Mouse (Mus musculus) forebrain, embryonic 13.5 days (tissue): ENCODE data around the gene Gm14226. TPM values are rescaled to one million over a fixed set of nuclear protein-coding genes. Genes with fewer than 3 reads are reported as not detected.
"Not testable (repeated sequence)": the region's sequence is repeated elsewhere in the genome, so short reads cannot be mapped to it uniquely, and the experiment has no call there.

ENCODE experiments used
- ATAC-seq: fragments of 200-750 bp; cut with Nextera tagmentation; 2 replicates; pipeline ENCODE4 v1.8.0; 2017
- H3K27ac ChIP-seq: fragments of 300-500 bp; sonication (generic); 2 replicates; pipeline ENCODE4 v1.5.1; 2015; ENCODE audit warnings: inconsistent platforms, mild to moderate bottlenecking, moderate library complexity
- H3K27me3 ChIP-seq: fragments of 300-500 bp; sonication (generic); 2 replicates; pipeline ENCODE4 v1.6.1; 2015; ENCODE audit warnings: mild to moderate bottlenecking, inconsistent platforms
- H3K36me3 ChIP-seq: fragments of 300-500 bp; sonication (generic); 2 replicates; pipeline ENCODE4 v1.6.1; 2015; ENCODE audit warnings: mild to moderate bottlenecking, inconsistent platforms; ENCODE audit not compliant: poor library complexity, severe bottlenecking
- H3K4me1 ChIP-seq: fragments of 300-500 bp; sonication (generic); 2 replicates; pipeline ENCODE4 v1.6.1; 2015; ENCODE audit warnings: inconsistent platforms
- H3K4me2 ChIP-seq: fragments of 300-500 bp; sonication (generic); 2 replicates; pipeline ENCODE4 v1.6.1; 2015; ENCODE audit warnings: inconsistent platforms, mild to moderate bottlenecking, moderate library complexity
- H3K4me3 ChIP-seq: fragments of 300-500 bp; sonication (generic); 2 replicates; pipeline ENCODE4 v1.5.1; 2015; ENCODE audit warnings: mild to moderate bottlenecking, inconsistent platforms
- H3K9ac ChIP-seq: fragments of 300-500 bp; sonication (generic); 2 replicates; pipeline ENCODE4 v1.6.1; 2015; ENCODE audit warnings: mild to moderate bottlenecking, inconsistent platforms
- H3K9me3 ChIP-seq: fragments of 300-500 bp; sonication (generic); replicated peaks from 2 replicates; pipeline ENCODE4 v1.6.1; 2016; ENCODE audit warnings: inconsistent platforms
- WGBS: fragments of 180-500 bp; shearing (Covaris S2); methylation state at CpG from one replicate; pipeline ENCODE4 v1.1.7; 2015; 5-methylcytosine and 5-hydroxymethylcytosine counted together
- polyA plus RNA-seq: library from polyadenylated mRNA; unstranded; fragments of >200 nt; fragmentation: Nextera tagmentation; extraction: Ambion mirVana; gene quantifications from 2 replicates; pipeline ENCODE4 v1.2.1, GENCODE M21; 2015

Gene Gm14226
- polyA plus RNA-seq, 1 experiment from 2014 or later = 0.06 TPM

DNA sequence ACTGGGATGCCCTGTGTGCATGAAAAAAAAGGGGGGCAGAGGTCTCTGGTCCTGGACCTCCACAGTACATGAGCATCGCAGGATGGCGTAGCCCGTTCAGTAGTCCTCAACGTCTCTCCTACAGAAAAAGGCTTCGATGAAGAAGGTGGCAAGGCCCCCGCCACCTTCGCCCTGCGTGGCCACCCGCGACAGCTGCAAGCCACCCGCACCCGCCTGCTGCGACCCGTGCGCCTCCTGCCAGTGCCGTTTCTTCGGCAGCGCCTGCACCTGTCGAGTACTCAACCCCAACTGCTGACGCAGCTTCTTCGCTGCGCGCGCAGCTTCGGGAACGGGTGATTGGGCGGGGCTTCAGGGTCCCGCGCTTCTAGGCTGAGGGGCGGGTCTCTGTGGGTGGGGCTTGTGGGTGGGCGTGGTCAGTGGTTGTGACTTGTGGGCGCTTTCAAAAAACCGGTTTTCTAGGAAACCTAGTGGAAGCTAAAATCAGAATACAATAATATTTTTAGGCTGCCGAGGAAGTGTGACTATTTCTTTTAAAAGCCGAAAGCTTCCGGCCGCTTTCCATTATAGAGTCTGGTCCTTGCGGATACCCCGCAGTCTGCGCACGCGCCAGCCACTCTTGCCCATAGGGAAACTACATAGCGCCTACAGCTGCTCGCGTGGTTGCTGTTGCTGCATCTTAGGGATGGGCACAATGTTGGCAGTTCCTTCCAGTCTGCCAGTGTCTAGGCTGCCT is 32.6 kb downstream of the Gm14226 start:
- under 1% methylated on average over 45 of the region's 45 CpGs for WGBS

DNA sequence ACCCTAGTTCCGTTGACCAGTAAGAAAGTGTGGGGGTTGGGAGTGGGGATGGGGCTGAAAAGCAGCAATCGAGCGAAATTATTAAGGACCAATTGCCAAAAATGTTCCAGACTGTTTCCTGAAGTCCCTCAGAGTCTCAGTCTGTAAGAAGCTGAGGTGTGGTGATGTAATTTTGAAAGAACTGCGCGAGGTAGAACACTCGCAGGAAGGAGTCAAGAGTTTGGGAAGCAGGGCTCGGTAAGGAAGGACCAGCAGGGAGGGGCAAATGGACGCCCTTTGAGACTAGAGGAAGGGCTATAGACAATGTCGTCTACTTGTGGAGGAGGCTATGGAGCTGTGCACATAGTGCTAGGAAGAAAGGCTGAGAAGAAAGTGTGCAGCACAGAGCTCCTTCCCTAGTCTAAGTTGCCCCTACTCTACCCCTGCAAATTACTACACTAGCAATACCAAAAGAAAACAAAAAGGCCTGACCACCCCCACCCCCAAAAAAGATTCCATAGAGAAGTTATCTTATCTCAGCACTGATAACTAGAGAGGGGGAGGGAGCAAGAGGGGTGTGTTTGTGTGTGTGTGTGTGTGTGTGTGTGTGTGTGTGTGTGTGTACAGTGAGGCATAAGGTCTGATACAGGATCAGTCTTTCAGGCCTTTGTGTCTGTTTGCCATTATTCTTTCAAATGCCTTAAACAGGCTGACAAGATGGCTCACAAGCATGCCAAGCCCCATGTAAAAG is 33.7 kb downstream of the Gm14226 start:
- peak overlapping the region; percentile 50; the same call in 1 of the 2 replicates for H3K4me3 ChIP-seq
- no peak for ATAC-seq
- no peaks in the 10 kb centered on the region for H3K27me3 ChIP-seq
- 26% methylated on average over 9 of the region's 9 CpGs for WGBS
- no peak overlapping the region; the same call in 1 of the 2 replicates for H3K27ac ChIP-seq
- no peaks in the 10 kb centered on the region for H3K36me3 ChIP-seq
- peaks cover 13% of the 10 kb centered on the region for H3K4me1 ChIP-seq
- peak overlapping the region; percentile 61 for H3K9ac ChIP-seq
- H3K9me3 ChIP-seq = no peaks in the 10 kb centered on the region
- peak overlapping the region; percentile 68 for H3K4me2 ChIP-seq

More for the DNA sequence above, 32.6 kb downstream of the Gm14226 start:
- Histone ChIP-seq H3K9me3 (no peaks in the 10 kb centered on the region), H3K9ac (peak overlapping the region; percentile 76), H3K27me3 (no peaks in the 10 kb centered on the region), H3K36me3 (no peaks in the 10 kb centered on the region), H3K27ac (peak overlapping the region; percentile 84), H3K4me2 (peak overlapping the region; percentile 68), H3K4me1 (peaks cover 13% of the 10 kb centered on the region), H3K4me3 (peak overlapping the region; percentile 50)
- ATAC-seq = peak; percentile 97

- Histone ChIP-seq H3K9me3 (no peaks in the 10 kb centered on the region), H3K27ac (no peak overlapping the region), H3K27me3 (no peaks in the 10 kb centered on the region), H3K4me2 (no peak overlapping the region), H3K9ac (no peak overlapping the region), H3K4me1 (peaks cover 13% of the 10 kb centered on the region), H3K36me3 (no peaks in the 10 kb centered on the region), H3K4me3 (no peak overlapping the region)
- no peak for ATAC-seq
- WGBS = 84% methylated on average over 2 of the region's 2 CpGs
Observed at GRCm38 (mm10) chr2:155052681-155053080, 34.6 kb downstream of the Gm14226 start.

- not testable (repeated sequence) for H3K27me3 ChIP-seq, H3K9me3 ChIP-seq, H3K4me2 ChIP-seq, H3K27ac ChIP-seq, H3K36me3 ChIP-seq, H3K4me3 ChIP-seq, H3K9ac ChIP-seq, ATAC-seq
- 95% methylated on average over 8 of the region's 8 CpGs for WGBS
- H3K4me1 ChIP-seq = peaks cover 13% of the 10 kb centered on the region
Observed at GRCm38 (mm10) chr2:155053512-155053911, 35.4 kb downstream of the Gm14226 start.

- Histone ChIP-seq H3K27ac (no peak overlapping the region), H3K4me1 (peaks cover 13% of the 10 kb centered on the region), H3K36me3 (peaks cover 7% of the 10 kb centered on the region), H3K9me3 (no peaks in the 10 kb centered on the region), H3K4me2 (no peak overlapping the region), H3K4me3 (no peak overlapping the region), H3K9ac (no peak overlapping the region), H3K27me3 (no peaks in the 10 kb centered on the region)
- no peak for ATAC-seq
- WGBS = 89% methylated on average over 3 of the region's 3 CpGs
Observed at GRCm38 (mm10) chr2:155054672-155055071, 36.6 kb downstream of the Gm14226 start.

GRCm38 (mm10) chr2:155056076-155056578 is 38.1 kb downstream of the Gm14226 start:
- no peak overlapping the region for H3K4me3 ChIP-seq
- H3K36me3 ChIP-seq = peaks cover 16% of the 10 kb centered on the region
- no peak for ATAC-seq
- no peak overlapping the region for H3K27ac ChIP-seq
- no peaks in the 10 kb centered on the region for H3K27me3 ChIP-seq
- no peaks in the 10 kb centered on the region for H3K9me3 ChIP-seq
- WGBS = 81% methylated on average over 5 of the region's 5 CpGs
- H3K4me1 ChIP-seq = peaks cover 8% of the 10 kb centered on the region
- H3K9ac ChIP-seq = no peak overlapping the region
- H3K4me2 ChIP-seq = no peak overlapping the region

DNA sequence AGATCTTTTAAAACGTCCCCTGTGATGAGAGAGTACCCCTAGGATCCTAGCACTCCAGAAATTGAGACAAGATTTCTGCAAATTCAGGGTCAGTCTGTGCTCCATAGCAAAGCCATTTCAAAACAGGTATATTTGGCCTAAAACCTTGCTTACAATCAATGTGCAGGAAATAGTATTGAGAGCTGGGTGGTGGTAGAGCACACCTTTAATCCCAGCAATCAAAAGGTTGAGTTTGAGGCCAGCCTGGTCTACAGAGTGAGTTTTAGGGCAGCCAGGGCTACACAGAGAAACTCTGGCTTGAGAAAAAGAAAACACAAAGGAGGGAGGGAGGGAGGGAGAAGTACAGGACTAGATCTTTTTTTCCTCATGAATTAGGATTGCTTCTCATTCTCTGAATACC is 39.3 kb downstream of the Gm14226 start:
- Histone ChIP-seq H3K9me3 (no peaks in the 10 kb centered on the region), H3K36me3 (peaks cover 28% of the 10 kb centered on the region), H3K4me3 (no peak overlapping the region), H3K9ac (no peak overlapping the region), H3K27me3 (no peaks in the 10 kb centered on the region), H3K27ac (no peak overlapping the region), H3K4me2 (no peak overlapping the region), H3K4me1 (no peaks in the 10 kb centered on the region)
- WGBS = 78% methylated on average over 1 of the region's 1 CpGs
- ATAC-seq = no peak

- H3K4me2 ChIP-seq = no peak overlapping the region
- H3K4me3 ChIP-seq = no peak overlapping the region
- H3K4me1 ChIP-seq = peaks cover 29% of the 10 kb centered on the region
- no peaks in the 10 kb centered on the region for H3K9me3 ChIP-seq
- H3K36me3 ChIP-seq = peaks cover 27% of the 10 kb centered on the region
- WGBS = 95% methylated on average over 9 of the region's 9 CpGs
- no peak overlapping the region for H3K27ac ChIP-seq
- no peak overlapping the region for H3K9ac ChIP-seq
- H3K27me3 ChIP-seq = no peaks in the 10 kb centered on the region
- no peak for ATAC-seq
Observed at GRCm38 (mm10) chr2:155071027-155071426, 53.0 kb downstream of the Gm14226 start.

DNA sequence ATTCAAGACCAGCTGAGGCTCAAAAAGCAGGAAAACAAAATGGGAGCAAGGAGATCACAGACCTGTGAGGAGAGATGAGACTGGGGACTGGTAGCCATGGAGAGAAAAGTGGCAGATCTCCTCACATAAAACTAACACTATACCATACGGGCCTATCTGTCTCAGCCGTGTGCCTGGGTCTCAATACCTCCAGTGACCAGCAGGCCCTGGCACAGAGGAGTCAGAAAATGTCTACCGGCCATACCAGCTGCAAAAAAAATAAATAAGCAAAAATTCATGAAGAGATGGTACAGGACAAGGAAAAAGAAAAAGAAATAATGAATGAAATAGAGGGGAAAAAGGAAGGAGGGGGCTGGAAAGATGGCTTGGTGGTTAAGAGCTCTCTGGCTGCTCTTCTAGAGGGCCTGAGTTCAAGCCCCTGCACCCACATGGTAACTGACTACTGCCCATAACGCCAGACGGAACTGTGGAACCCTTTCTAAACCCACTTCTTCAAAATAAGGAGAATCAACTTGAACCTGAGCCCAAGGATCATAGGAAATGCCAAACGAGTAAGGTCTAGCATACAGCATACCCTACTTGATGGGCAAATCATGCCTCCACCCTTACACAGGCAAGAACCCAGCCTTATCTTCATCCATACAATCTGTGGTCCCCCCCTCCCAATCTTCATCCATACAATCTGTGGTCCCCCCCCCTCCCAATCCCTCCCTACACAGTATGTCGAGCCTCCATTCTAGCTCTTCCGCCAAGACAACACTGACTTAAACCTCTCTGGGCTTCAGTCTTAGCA is 54.5 kb downstream of the Gm14226 start:
- Histone ChIP-seq H3K4me2 (peak overlapping the region; percentile 76), H3K27me3 (no peaks in the 10 kb centered on the region), H3K9me3 (no peaks in the 10 kb centered on the region), H3K27ac (no peak overlapping the region), H3K36me3 (peaks cover 12% of the 10 kb centered on the region), H3K9ac (peak overlapping the region; percentile 88), H3K4me1 (peaks cover 29% of the 10 kb centered on the region), H3K4me3 (peak overlapping the region; percentile 71; the same call in 1 of the 2 replicates)
- no peak for ATAC-seq
- 85% methylated on average over 8 of the region's 8 CpGs for WGBS

DNA sequence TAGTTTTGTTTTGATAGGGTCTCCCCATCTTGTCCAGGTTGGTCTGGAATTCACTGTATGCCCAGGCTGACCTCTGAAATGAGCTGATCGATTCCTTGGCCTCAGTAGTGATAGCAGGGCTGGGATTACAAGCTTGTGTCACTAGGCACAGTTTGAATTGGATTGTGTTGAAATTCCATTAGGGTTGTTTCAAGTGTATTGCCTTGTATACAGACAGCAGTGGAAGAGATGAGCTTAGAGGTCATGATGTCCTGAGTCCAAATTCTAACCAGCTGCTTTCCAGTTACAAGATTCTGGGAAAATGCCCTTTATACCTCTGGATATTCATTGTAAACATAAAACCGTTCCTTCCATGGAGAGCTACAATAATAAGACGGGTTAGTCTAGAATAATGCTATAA is 55.3 kb downstream of the Gm14226 start:
- Histone ChIP-seq H3K27ac (peak overlapping the region; percentile 77), H3K4me3 (peak overlapping the region; percentile 71), H3K27me3 (no peaks in the 10 kb centered on the region), H3K4me2 (peak overlapping the region; percentile 76), H3K9ac (peak overlapping the region; percentile 88), H3K36me3 (peaks cover 4% of the 10 kb centered on the region), H3K4me1 (peaks cover 29% of the 10 kb centered on the region), H3K9me3 (no peaks in the 10 kb centered on the region)
- ATAC-seq = no peak
- 21% methylated on average over 3 of the region's 3 CpGs for WGBS

DNA sequence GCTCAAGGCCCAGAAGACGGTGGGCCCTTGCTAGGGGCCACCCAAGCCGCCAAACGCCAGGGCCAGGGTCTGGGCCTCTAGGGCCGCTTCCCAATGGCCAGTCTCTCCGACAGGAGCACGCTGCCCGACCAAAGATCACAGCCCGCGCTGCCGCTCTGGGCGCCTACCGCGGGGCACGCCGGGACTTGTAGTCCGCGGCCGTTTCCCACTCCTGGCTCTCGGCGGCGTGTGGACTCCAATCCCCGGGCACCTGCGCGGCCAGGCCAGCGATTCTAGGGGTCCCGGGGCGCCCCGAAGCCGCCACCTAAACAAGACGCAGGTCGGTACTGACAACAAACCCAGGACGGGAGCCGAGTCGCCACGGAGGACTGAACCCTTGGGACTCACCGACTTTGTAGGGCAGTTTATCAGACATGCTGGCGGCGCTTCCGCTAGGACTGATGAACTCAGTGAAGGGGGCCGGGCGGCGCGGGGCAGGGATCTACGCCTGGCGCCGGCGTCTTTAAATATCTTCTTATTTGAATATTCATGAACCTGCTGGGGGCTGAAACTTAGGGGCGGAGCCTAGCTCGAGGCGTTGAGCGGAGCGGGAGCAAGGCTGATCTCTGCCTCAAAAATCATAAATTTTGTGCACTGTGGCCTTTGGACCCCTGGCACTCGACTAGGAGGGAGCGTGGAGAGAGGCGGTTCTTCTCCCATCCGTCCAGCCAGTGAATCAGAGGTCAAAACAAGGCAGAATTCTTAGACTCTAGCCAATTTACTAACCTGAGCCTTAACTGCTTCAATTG is 56.1 kb downstream of the Gm14226 start, which contains the start of gene Ahcy:
Gene Ahcy, minus strand, starts transcription at position 520 of the 788 bp plus-strand sequence.
- peak within 1 kb of the TSS; percentile 88 for H3K9ac ChIP-seq
- H3K4me2 ChIP-seq = peak within 1 kb of the TSS; percentile 76
- H3K9me3 ChIP-seq = no peaks in the 10 kb centered on the region
- peak; percentile 97 for ATAC-seq
- peaks cover 29% of the 10 kb centered on the region for H3K4me1 ChIP-seq
- no peaks in the 10 kb centered on the region for H3K27me3 ChIP-seq
- no peaks in the 10 kb centered on the region for H3K36me3 ChIP-seq
- H3K27ac ChIP-seq = peak within 1 kb of the TSS; percentile 77
- peak within 1 kb of the TSS; percentile 71 for H3K4me3 ChIP-seq
- WGBS = under 1% methylated on average over 56 of the region's 56 CpGs
